Mouse (Mus musculus) urinary bladder, postnatal 4 days (tissue): ENCODE measurements around the gene Pigp.

Experiments
- DNase-seq, 2 experiments: peaks; one replicate each; pipeline ENCODE4 v3.0.0; 2021 to 2022; ENCODE audit warnings: low spot score in 2 of 2

Pigp gene

GRCm38 (mm10) chr16:94371301-94371931 lies at the start of gene Pigp:
TSS of gene Pigp (minus strand) at chr16:94371842.
- DNase-seq = peak; percentile 57 to 62

- DNase-seq = no peak
Measured at GRCm38 (mm10) chr16:94420498-94420897, 48.9 kb upstream of the Pigp start.

- DNase-seq = no peak
Measured at GRCm38 (mm10) chr16:94414151-94414550, 42.5 kb upstream of the Pigp start.

- DNase-seq = no peak
Measured at GRCm38 (mm10) chr16:94412760-94413159, 41.1 kb upstream of the Pigp start.

GRCm38 (mm10) chr16:94412198-94412597 lies 40.6 kb upstream of the Pigp start:
- DNase-seq = no peak

GRCm38 (mm10) chr16:94411287-94411686 lies 39.6 kb upstream of the Pigp start:
- no peak for DNase-seq

- DNase-seq = no peak
Measured at GRCm38 (mm10) chr16:94402185-94402584, 30.5 kb upstream of the Pigp start.

- DNase-seq = no peak
Measured at GRCm38 (mm10) chr16:94401636-94402035, 30.0 kb upstream of the Pigp start.

GRCm38 (mm10) chr16:94399141-94399540 lies 27.5 kb upstream of the Pigp start:
- no peak for DNase-seq

GRCm38 (mm10) chr16:94396641-94397040 lies 25.0 kb upstream of the Pigp start:
- DNase-seq = no peak

- DNase-seq = no peak
Measured at GRCm38 (mm10) chr16:94395051-94395450, 23.4 kb upstream of the Pigp start.

- DNase-seq = no peak
Measured at GRCm38 (mm10) chr16:94392299-94392698, 20.7 kb upstream of the Pigp start.

- DNase-seq = no peak
Measured at GRCm38 (mm10) chr16:94387690-94388089, 16.0 kb upstream of the Pigp start.

- DNase-seq = no peak
Measured at GRCm38 (mm10) chr16:94383277-94383676, 11.6 kb upstream of the Pigp start.

GRCm38 (mm10) chr16:94379386-94379785 lies 7.7 kb upstream of the Pigp start:
- no peak for DNase-seq

GRCm38 (mm10) chr16:94370915-94371300 lies 734 bp downstream of the Pigp start:
- DNase-seq = peak in 1 of 2 experiments; percentile 69

- DNase-seq = peak; percentile 94 to 95
Measured at GRCm38 (mm10) chr16:94370173-94370914, 1.3 kb downstream of the Pigp start, which contains the start of gene Ttc3. TSS of gene Ttc3 (plus strand) at chr16:94370618.

- DNase-seq = no peak
Measured at GRCm38 (mm10) chr16:94369596-94370172, 2.0 kb downstream of the Pigp start.

- no peak for DNase-seq
Measured at GRCm38 (mm10) chr16:94365435-94365834, 6.2 kb downstream of the Pigp start.

- DNase-seq = no peak
Measured at GRCm38 (mm10) chr16:94363814-94364213, 7.8 kb downstream of the Pigp start.

- peak in 1 of 2 experiments; percentile 37 for DNase-seq
Measured at GRCm38 (mm10) chr16:94362174-94362873, 9.3 kb downstream of the Pigp start.
